Mouse (Mus musculus) adrenal gland, adult 18-20 months (tissue): ENCODE measurements around the gene Plppr1. TPM values are rescaled to one million over a fixed set of nuclear protein-coding genes. Genes with fewer than 3 reads are reported as not detected.
A peak's percentile ranks its signal among the peaks of the same experiment; 100 is the strongest.

Experiments used
- DNase-seq, 2 experiments: peaks; one replicate each; pipeline ENCODE4 v3.0.0; 2021 to 2022; ENCODE audit warnings: low spot score in 2 of 2
- long read RNA-seq, 2 experiments: library from polyadenylated mRNA; stranded (forward); transcript quantifications; one replicate each; pipeline ENCODE4 v2.0.0; 2021
- total RNA-seq, 2 experiments: library from RNA; stranded (reverse); gene quantifications; 1 replicate in 1 of 2; 2 replicates in 1 of 2; pipeline ENCODE4 v1.2.3; 2021

The Plppr1 gene
- under 1 TPM in 1 of 2 experiments, not detected in 1; 0.22 TPM for total RNA-seq
- long read RNA-seq, experiment 1, result 0 reads
- long read RNA-seq, experiment 2, result 0 reads

GRCm38 (mm10) chr4:49059021-49059401, at the start of gene Plppr1:
Plppr1 (plus strand) TSS chr4:49059273.
- no peak for DNase-seq

- DNase-seq, result no peak
Observed at GRCm38 (mm10) chr4:49016701-49017100, 42.4 kb upstream of the Plppr1 start.

GRCm38 (mm10) chr4:49023221-49023620, 35.9 kb upstream of the Plppr1 start:
- no peak for DNase-seq

- DNase-seq, result no peak
Observed at GRCm38 (mm10) chr4:49038311-49038710, 20.8 kb upstream of the Plppr1 start.

GRCm38 (mm10) chr4:49039854-49040253, 19.2 kb upstream of the Plppr1 start:
- no peak for DNase-seq

- peak; percentile 55 to 68 for DNase-seq
Observed at GRCm38 (mm10) chr4:49041655-49042054, 17.4 kb upstream of the Plppr1 start.

GRCm38 (mm10) chr4:49050628-49051027, 8.4 kb upstream of the Plppr1 start:
- DNase-seq, result no peak

GRCm38 (mm10) chr4:49057916-49058315, 1.2 kb upstream of the Plppr1 start:
- DNase-seq, result no peak

GRCm38 (mm10) chr4:49058557-49058956, 516 bp upstream of the Plppr1 start:
- DNase-seq, result no peak

- peak in 1 of 2 experiments; percentile 8 for DNase-seq
Observed at GRCm38 (mm10) chr4:49059402-49060381, 619 bp downstream of the Plppr1 start.

- no peak for DNase-seq
Observed at GRCm38 (mm10) chr4:49069471-49069870, 10.4 kb downstream of the Plppr1 start.

GRCm38 (mm10) chr4:49072886-49073285, 13.8 kb downstream of the Plppr1 start:
- DNase-seq, result peak; percentile 44 to 68

- no peak for DNase-seq
Observed at GRCm38 (mm10) chr4:49075881-49076280, 16.8 kb downstream of the Plppr1 start.

- no peak for DNase-seq
Observed at GRCm38 (mm10) chr4:49079399-49079798, 20.3 kb downstream of the Plppr1 start.

GRCm38 (mm10) chr4:49088205-49088604, 29.1 kb downstream of the Plppr1 start:
- DNase-seq, result no peak

- DNase-seq, result no peak
Observed at GRCm38 (mm10) chr4:49090461-49090860, 31.4 kb downstream of the Plppr1 start.

- DNase-seq, result no peak
Observed at GRCm38 (mm10) chr4:49099448-49099847, 40.4 kb downstream of the Plppr1 start.

GRCm38 (mm10) chr4:49101934-49102768, 43.1 kb downstream of the Plppr1 start:
- DNase-seq, result no peak

GRCm38 (mm10) chr4:49102769-49103193, 43.7 kb downstream of the Plppr1 start:
- no peak for DNase-seq

GRCm38 (mm10) chr4:49104860-49105259, 45.8 kb downstream of the Plppr1 start:
- DNase-seq, result no peak

GRCm38 (mm10) chr4:49107895-49108294, 48.8 kb downstream of the Plppr1 start:
- DNase-seq, result no peak

GRCm38 (mm10) chr4:49108371-49108770, 49.3 kb downstream of the Plppr1 start:
- no peak for DNase-seq
